Mouse (Mus musculus) myocyte (in vitro differentiated cells): ENCODE data around the gene Olfr287. TPM values are rescaled to one million over a fixed set of nuclear protein-coding genes. Genes with fewer than 3 reads are reported as not detected.

Experiments
- H3K27me3 ChIP-seq: one replicate; pipeline ENCODE4 v1.6.1; 2011; ENCODE audit not compliant: control insufficient read depth, insufficient read depth, insufficient read length
- H3K36me3 ChIP-seq: one replicate; pipeline ENCODE4 v1.6.1; 2011; ENCODE audit not compliant: control insufficient read depth, insufficient read depth
- H3K4me2 ChIP-seq: one replicate; pipeline ENCODE4 v1.6.1; 2011; ENCODE audit warnings: low read depth, control low read depth
- H3K4me3 ChIP-seq: one replicate; pipeline ENCODE4 v1.5.1; 2011; ENCODE audit warnings: mild to moderate bottlenecking, control low read depth, moderate library complexity
- H3K79me2 ChIP-seq: one replicate; pipeline ENCODE4 v1.6.1; 2011; ENCODE audit not compliant: control insufficient read depth, insufficient read depth
- H3ac ChIP-seq: one replicate; pipeline ENCODE4 v1.6.1; 2011; ENCODE audit not compliant: control insufficient read depth, insufficient read length
- CEBPB ChIP-seq: IDR thresholded peaks from 2 replicates; pipeline ENCODE4 v1.6.1; 2011; ENCODE audit warnings: mild to moderate bottlenecking, moderate library complexity; ENCODE audit not compliant: poor library complexity, insufficient read depth, severe bottlenecking
- E2F4 ChIP-seq: IDR thresholded peaks from one replicate; pipeline ENCODE4 v1.6.1; 2011; ENCODE audit warnings: mild to moderate bottlenecking, control low read depth, moderate library complexity; ENCODE audit not compliant: insufficient read depth
- MAX ChIP-seq: IDR thresholded peaks from one replicate; pipeline ENCODE4 v1.6.1; 2011; ENCODE audit warnings: low read depth, mild to moderate bottlenecking, control low read depth
- MYOD1 ChIP-seq, 3 experiments: IDR thresholded peaks; one replicate each; pipeline ENCODE4 v1.6.1; 2011; ENCODE audit warnings: control low read depth in 2 of 3, low read depth in 2 of 3, mild to moderate bottlenecking in 2 of 3, moderate library complexity in 1 of 3; ENCODE audit not compliant: insufficient read length in 2 of 3, control insufficient read depth in 1 of 3
- MYOG ChIP-seq, 3 experiments: IDR thresholded peaks; one replicate each; pipeline ENCODE4 v1.6.1; 2011; ENCODE audit warnings: control low read depth in 2 of 3, low read depth in 2 of 3, mild to moderate bottlenecking in 2 of 3; ENCODE audit not compliant: insufficient read length in 2 of 3, control insufficient read depth in 1 of 3, insufficient read depth in 1 of 3
- POLR2A ChIP-seq: IDR thresholded peaks from one replicate; pipeline ENCODE4 v1.6.1; 2011; ENCODE audit warnings: low read depth, mild to moderate bottlenecking, control low read depth, moderate library complexity; ENCODE audit not compliant: insufficient read length
- POLR2AphosphoS2 ChIP-seq: IDR thresholded peaks from one replicate; pipeline ENCODE4 v1.6.1; 2011; ENCODE audit warnings: low read depth, control low read depth; ENCODE audit not compliant: insufficient read length
- REST ChIP-seq: IDR thresholded peaks from one replicate; pipeline ENCODE4 v1.6.1; 2011; ENCODE audit warnings: mild to moderate bottlenecking, control low read depth, moderate library complexity; ENCODE audit not compliant: insufficient read depth, insufficient read length
- SRF ChIP-seq: IDR thresholded peaks from one replicate; pipeline ENCODE4 v1.6.1; 2011; ENCODE audit warnings: low read depth; ENCODE audit not compliant: control insufficient read depth, insufficient read length
- TCF12 ChIP-seq: IDR thresholded peaks from one replicate; pipeline ENCODE4 v1.6.1; 2011; ENCODE audit warnings: mild to moderate bottlenecking, control low read depth; ENCODE audit not compliant: poor library complexity, insufficient read depth, severe bottlenecking
- TCF3 ChIP-seq: IDR thresholded peaks from one replicate; pipeline ENCODE4 v1.6.1; 2011; ENCODE audit warnings: low read depth, control low read depth; ENCODE audit not compliant: insufficient read length
- USF1 ChIP-seq: IDR thresholded peaks from one replicate; pipeline ENCODE4 v1.6.1; 2011; ENCODE audit warnings: low read depth, mild to moderate bottlenecking, control low read depth, moderate library complexity
- polyA plus RNA-seq: library from polyadenylated mRNA; unstranded; fragments of >200 nt; fragmentation: generic; extraction: Trizol; gene quantifications from one replicate; pipeline ENCODE4 v1.2.1, GENCODE M21; 2012; ENCODE audit warnings: missing spikeins

Olfr287 gene
- polyA plus RNA-seq, 1 experiment, result not detected

- Histone ChIP-seq H3K27me3 (peaks cover 25% of the 10 kb centered on the region), H3K4me3 (no peak within 1 kb of the TSS), H3K79me2 (no peaks in the 10 kb centered on the region), H3K4me2 (no peak within 1 kb of the TSS), H3K36me3 (no peaks in the 10 kb centered on the region), H3ac (no peak within 1 kb of the TSS)
- TF ChIP-seq POLR2A (no peak), REST (no peak), E2F4 (no peak), TCF3 (no peak), USF1 (no peak), MAX (no peak)
These were observed 13.5 kb upstream of the Olfr287 start, which contains the start of gene Olfr286 for GRCm38 (mm10) chr15:98234350-98234749. Gene Olfr286, minus strand, starts transcription at chr15:98234450.

- Histone ChIP-seq H3ac (no peak overlapping the region), H3K4me2 (no peak overlapping the region), H3K4me3 (no peak overlapping the region), H3K79me2 (no peaks in the 10 kb centered on the region), H3K36me3 (no peaks in the 10 kb centered on the region), H3K27me3 (peaks cover 24% of the 10 kb centered on the region)
- TF ChIP-seq TCF3 (no peak), POLR2AphosphoS2 (no peak), E2F4 (no peak), MYOD1 (IDR thresholded peaks at IDR 0.05; ENCODE audit: control insufficient read depth in 1 of 3, insufficient read length in 2 of 3, low read depth in 2 of 3) (no peak)
These were observed 5.2 kb upstream of the Olfr287 start for GRCm38 (mm10) chr15:98226096-98226495.

- Histone ChIP-seq H3ac (no peak overlapping the region), H3K4me3 (no peak overlapping the region), H3K4me2 (no peak overlapping the region), H3K27me3 (peaks cover 22% of the 10 kb centered on the region), H3K79me2 (no peaks in the 10 kb centered on the region), H3K36me3 (no peaks in the 10 kb centered on the region)
- TF ChIP-seq POLR2AphosphoS2, result no peak
- TF ChIP-seq REST, result no peak
- TF ChIP-seq MYOD1 (IDR thresholded peaks at IDR 0.05; ENCODE audit: control insufficient read depth in 1 of 3, insufficient read length in 2 of 3, low read depth in 2 of 3), result no peak
- TF ChIP-seq SRF, result no peak
- no peak for TF ChIP-seq CEBPB
- TF ChIP-seq MYOG (IDR thresholded peaks at IDR 0.05; ENCODE audit: control insufficient read depth in 1 of 3, insufficient read depth in 1 of 3, insufficient read length in 2 of 3, low read depth in 2 of 3), result no peak
- TF ChIP-seq TCF12, result no peak
- no peak for TF ChIP-seq TCF3
- TF ChIP-seq USF1, result no peak
- no peak for TF ChIP-seq MAX
- TF ChIP-seq POLR2A, result no peak
- no peak for TF ChIP-seq E2F4
These were observed 4.8 kb upstream of the Olfr287 start for GRCm38 (mm10) chr15:98225610-98226009.

GRCm38 (mm10) chr15:98222377-98222776, 1.5 kb upstream of the Olfr287 start:
- no peak overlapping the region for H3K4me2 ChIP-seq
- no peaks in the 10 kb centered on the region for H3K36me3 ChIP-seq
- H3K79me2 ChIP-seq, result no peaks in the 10 kb centered on the region
- H3K4me3 ChIP-seq, result no peak overlapping the region
- TF ChIP-seq E2F4 (no peak), MYOD1 (IDR thresholded peaks at IDR 0.05; ENCODE audit: control insufficient read depth in 1 of 3, insufficient read length in 2 of 3, low read depth in 2 of 3) (no peak), TCF12 (no peak), MAX (no peak), USF1 (no peak), SRF (no peak), REST (no peak), CEBPB (no peak)
- no peak overlapping the region for H3ac ChIP-seq
- peaks cover 12% of the 10 kb centered on the region for H3K27me3 ChIP-seq

- TF ChIP-seq TCF12 (no peak), CEBPB (no peak), REST (no peak), POLR2A (no peak)
- H3K36me3 ChIP-seq, result no peaks in the 10 kb centered on the region
- H3K79me2 ChIP-seq, result no peaks in the 10 kb centered on the region
These were observed 6.7 kb downstream of the Olfr287 start for GRCm38 (mm10) chr15:98214130-98214529.

GRCm38 (mm10) chr15:98213336-98213870, 7.5 kb downstream of the Olfr287 start:
- Histone ChIP-seq H3K4me3 (no peak overlapping the region), H3K36me3 (no peaks in the 10 kb centered on the region), H3K79me2 (no peaks in the 10 kb centered on the region), H3K4me2 (no peak overlapping the region), H3K27me3 (peaks cover 4% of the 10 kb centered on the region), H3ac (no peak overlapping the region)
- TF ChIP-seq POLR2A, result no peak
- TF ChIP-seq TCF12, result no peak
- TF ChIP-seq CEBPB, result no peak
- no peak for TF ChIP-seq USF1
- TF ChIP-seq E2F4, result no peak
- no peak for TF ChIP-seq TCF3
- no peak for TF ChIP-seq SRF
- TF ChIP-seq MYOD1 (IDR thresholded peaks at IDR 0.05; ENCODE audit: control insufficient read depth in 1 of 3, insufficient read length in 2 of 3, low read depth in 2 of 3), result no peak
- no peak for TF ChIP-seq MYOG (IDR thresholded peaks at IDR 0.05; ENCODE audit: control insufficient read depth in 1 of 3, insufficient read depth in 1 of 3, insufficient read length in 2 of 3, low read depth in 2 of 3)
- no peak for TF ChIP-seq MAX
- TF ChIP-seq REST, result no peak
- no peak for TF ChIP-seq POLR2AphosphoS2

More at GRCm38 (mm10) chr15:98214130-98214529, 6.7 kb downstream of the Olfr287 start:
- no peak overlapping the region for H3K4me2 ChIP-seq
- H3ac ChIP-seq, result no peak overlapping the region
- no peak overlapping the region for H3K4me3 ChIP-seq
- peaks cover 4% of the 10 kb centered on the region for H3K27me3 ChIP-seq
